Mouse (Mus musculus): ENCODE results near the gene Faap24. TPM values are rescaled to one million over a fixed set of nuclear protein-coding genes. Genes with fewer than 3 reads are reported as not detected.

Faap24 gene
- polyA plus RNA-seq, 1 experiment from 2014 or later, result 10.5 TPM

DNA sequence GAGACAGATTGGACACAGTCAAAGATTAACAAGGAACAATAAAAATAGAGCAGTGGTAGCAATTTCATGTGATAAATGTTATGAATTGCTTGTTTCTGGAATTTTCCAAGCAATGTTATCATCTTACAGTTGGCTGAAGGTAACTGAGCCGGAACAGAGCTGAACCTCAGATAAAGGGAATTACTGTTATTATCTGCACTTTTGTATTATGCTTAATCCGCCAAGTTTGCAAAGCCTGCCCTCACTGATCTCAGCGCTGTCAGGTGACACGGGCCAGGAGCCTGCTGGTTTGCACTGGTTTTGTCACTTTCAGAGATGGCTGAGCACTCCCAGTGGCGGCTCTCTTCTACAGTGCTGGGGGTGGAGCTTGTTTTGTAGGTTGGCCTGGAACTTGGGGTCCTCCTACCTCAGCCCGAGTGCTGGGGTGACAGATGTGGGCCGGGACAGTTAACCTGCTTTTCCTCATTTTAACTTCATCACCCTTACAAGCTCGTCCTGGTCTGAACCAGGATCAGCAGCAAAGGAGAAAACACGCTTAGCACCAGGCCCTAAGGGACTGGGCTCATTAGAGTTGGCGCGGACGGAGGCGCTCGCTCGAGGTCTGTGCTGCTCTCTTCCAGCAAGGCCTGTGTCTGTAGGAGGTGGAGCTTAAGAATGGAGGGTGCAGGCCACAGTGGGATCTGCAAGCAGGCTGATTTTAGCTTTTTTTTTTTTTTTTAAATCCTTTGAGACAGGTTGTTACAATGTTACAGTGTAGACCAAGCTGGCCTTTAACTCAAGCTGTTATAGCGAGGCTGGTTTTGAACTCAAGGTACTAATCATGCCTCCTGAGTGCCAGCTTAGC is 23.3 kb downstream of the Faap24 start:
- H3K36me3 ChIP-seq (ENCODE audit: insufficient read depth, low read length), result no peaks in the 10 kb centered on the region
- no peak for DNase-seq (ENCODE audit: low spot score)
- H3K4me1 ChIP-seq (ENCODE audit: insufficient read depth, low read depth, low read length), result no peaks in the 10 kb centered on the region
- H3K9ac ChIP-seq (replicated peaks; ENCODE audit: low read depth), result no peak overlapping the region
- TF ChIP-seq EP300 (IDR thresholded peaks at IDR 0.05) (no peak), CTCF (IDR thresholded peaks at IDR 0.05) (0 out of 2 replicates have a peak, but pooled peaks have one; percentile 2)
- no peaks in the 10 kb centered on the region for H3K9me3 ChIP-seq (ENCODE audit: low read length)
- 61% methylated on average over 16 of the region's 16 CpGs for WGBS
- no peak overlapping the region for H3K4me2 ChIP-seq (replicated peaks; ENCODE audit: low read depth, low read length)
- H3K27me3 ChIP-seq (replicated peaks; ENCODE audit: insufficient read depth, low read length), result no peaks in the 10 kb centered on the region
- ATAC-seq, result peak; percentile 63
- no peak overlapping the region for H3K4me3 ChIP-seq (ENCODE audit: low read depth, low read length)
- H3K27ac ChIP-seq (ENCODE audit: low read length), result no peak overlapping the region

DNA sequence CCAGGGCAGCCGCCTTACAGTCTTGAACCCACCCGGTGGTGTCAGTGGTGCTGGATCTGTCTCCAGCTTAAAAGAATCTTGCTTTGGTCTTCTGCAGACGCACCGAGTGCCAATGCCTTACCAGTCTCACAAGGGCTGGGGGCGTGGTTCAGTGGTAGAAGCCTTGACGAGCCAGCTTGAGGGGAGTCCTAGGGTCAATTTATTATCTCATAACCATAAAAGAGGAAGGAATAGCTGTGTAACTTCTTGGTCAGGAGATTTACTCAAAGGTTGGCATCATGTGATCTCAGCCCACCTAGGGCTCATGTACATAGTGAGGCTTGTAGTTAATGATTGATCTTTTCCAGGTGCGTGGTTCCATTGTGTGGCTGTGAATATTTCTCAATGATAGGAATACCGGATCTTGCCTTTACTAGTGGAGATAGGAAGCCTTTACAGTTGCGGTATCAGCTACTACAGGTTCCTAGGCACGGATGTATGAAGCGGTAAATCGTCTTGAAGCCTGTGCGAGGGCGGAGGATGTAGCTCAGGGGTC is 24.1 kb downstream of the Faap24 start:
- DNase-seq (ENCODE audit: low spot score) (no peak), ATAC-seq (peak; percentile 33; the same call in 1 of the 2 replicates)
- H3K4me3 ChIP-seq (ENCODE audit: low read depth, low read length), result no peak overlapping the region
- no peaks in the 10 kb centered on the region for H3K9me3 ChIP-seq (ENCODE audit: low read length)
- no peak overlapping the region for H3K27ac ChIP-seq (ENCODE audit: low read length)
- no peak overlapping the region for H3K9ac ChIP-seq (replicated peaks; ENCODE audit: low read depth)
- no peaks in the 10 kb centered on the region for H3K4me1 ChIP-seq (ENCODE audit: insufficient read depth, low read depth, low read length)
- no peaks in the 10 kb centered on the region for H3K36me3 ChIP-seq (ENCODE audit: insufficient read depth, low read length)
- no peaks in the 10 kb centered on the region for H3K27me3 ChIP-seq (replicated peaks; ENCODE audit: insufficient read depth, low read length)
- TF ChIP-seq CTCF (IDR thresholded peaks at IDR 0.05) (no peak), EP300 (IDR thresholded peaks at IDR 0.05) (no peak)
- no peak overlapping the region for H3K4me2 ChIP-seq (replicated peaks; ENCODE audit: low read depth, low read length)
- WGBS, result 71% methylated on average over 14 of the region's 14 CpGs

DNA sequence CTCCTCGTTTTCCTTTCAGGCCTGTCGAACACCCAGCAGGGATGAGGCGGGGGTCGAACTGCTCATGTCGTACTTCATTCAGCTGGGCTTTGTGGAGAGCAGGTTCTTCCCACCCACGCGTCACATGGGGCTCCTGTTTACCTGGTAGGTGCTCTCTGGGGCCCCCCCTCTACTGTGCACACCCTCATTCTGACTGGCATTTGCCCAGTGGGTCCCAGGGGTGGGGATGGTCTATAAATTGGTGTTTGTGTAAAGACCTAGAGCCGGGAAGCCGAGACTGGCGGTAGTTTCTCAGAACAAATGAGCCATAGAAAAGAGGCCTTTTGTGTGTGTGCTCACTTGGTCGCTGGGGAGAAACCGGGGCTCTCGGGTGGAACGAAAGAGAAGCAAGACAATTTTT is 25.5 kb downstream of the Faap24 start:
- Histone ChIP-seq H3K4me3 (ENCODE audit: low read depth, low read length) (no peak overlapping the region), H3K36me3 (ENCODE audit: insufficient read depth, low read length) (no peaks in the 10 kb centered on the region), H3K4me1 (ENCODE audit: insufficient read depth, low read depth, low read length) (no peaks in the 10 kb centered on the region), H3K27me3 (replicated peaks; ENCODE audit: insufficient read depth, low read length) (no peaks in the 10 kb centered on the region), H3K27ac (ENCODE audit: low read length) (no peak overlapping the region), H3K4me2 (replicated peaks; ENCODE audit: low read depth, low read length) (no peak overlapping the region), H3K9ac (replicated peaks; ENCODE audit: low read depth) (no peak overlapping the region), H3K9me3 (ENCODE audit: low read length) (no peaks in the 10 kb centered on the region)
- TF ChIP-seq EP300 (IDR thresholded peaks at IDR 0.05) (no peak), CTCF (IDR thresholded peaks at IDR 0.05) (no peak)
- ATAC-seq (no peak), DNase-seq (ENCODE audit: low spot score) (no peak)
- WGBS, result 75% methylated on average over 14 of the region's 14 CpGs

DNA sequence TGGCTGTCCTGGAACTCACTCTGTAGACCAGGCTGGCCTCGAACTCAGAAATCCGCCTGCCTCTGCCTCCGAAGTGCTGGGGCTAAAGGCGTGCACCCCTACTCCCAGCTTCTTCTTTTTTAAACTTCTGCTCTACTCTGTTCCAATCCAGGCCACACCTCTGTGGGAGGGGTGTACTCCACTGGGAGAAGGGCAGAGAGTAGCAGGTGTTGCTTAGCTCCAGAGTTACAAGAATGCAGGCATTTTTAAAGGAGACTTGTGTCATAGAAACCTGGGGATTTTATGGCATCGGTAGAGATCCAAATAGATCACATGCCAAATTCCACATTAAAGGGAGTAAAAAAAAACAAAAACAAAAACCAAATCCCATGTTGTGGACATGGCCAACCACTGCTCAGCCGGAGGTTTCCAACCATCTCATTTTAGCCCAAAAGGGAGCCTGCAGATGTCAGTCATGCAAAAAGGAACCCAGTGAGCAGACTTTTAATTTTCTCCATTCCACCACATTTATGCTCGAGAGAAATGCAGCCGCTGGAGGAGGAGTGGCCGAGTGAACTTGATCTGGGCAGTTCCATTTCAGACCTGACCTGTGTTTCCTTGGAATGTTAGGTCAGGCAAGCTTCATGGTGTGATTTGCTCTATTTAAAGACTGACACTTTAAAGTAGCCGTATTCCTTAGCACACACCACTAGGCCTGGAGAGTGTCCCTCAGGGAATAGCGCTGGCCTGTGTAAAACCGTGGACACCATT is 31.3 kb downstream of the Faap24 start:
- ATAC-seq (peak; percentile 39; the same call in 1 of the 2 replicates), DNase-seq (ENCODE audit: low spot score) (no peak)
- Histone ChIP-seq H3K9ac (replicated peaks; ENCODE audit: low read depth) (no peak overlapping the region), H3K4me2 (replicated peaks; ENCODE audit: low read depth, low read length) (no peak overlapping the region), H3K9me3 (ENCODE audit: low read length) (no peaks in the 10 kb centered on the region), H3K27ac (ENCODE audit: low read length) (no peak overlapping the region), H3K36me3 (ENCODE audit: insufficient read depth, low read length) (no peaks in the 10 kb centered on the region), H3K27me3 (replicated peaks; ENCODE audit: insufficient read depth, low read length) (no peaks in the 10 kb centered on the region), H3K4me1 (ENCODE audit: insufficient read depth, low read depth, low read length) (peaks cover 3% of the 10 kb centered on the region; the same call in 1 of the 2 replicates), H3K4me3 (ENCODE audit: low read depth, low read length) (no peak overlapping the region)
- TF ChIP-seq CTCF (IDR thresholded peaks at IDR 0.05) (no peak), EP300 (IDR thresholded peaks at IDR 0.05) (no peak)
- 61% methylated on average over 12 of the region's 12 CpGs for WGBS

DNA sequence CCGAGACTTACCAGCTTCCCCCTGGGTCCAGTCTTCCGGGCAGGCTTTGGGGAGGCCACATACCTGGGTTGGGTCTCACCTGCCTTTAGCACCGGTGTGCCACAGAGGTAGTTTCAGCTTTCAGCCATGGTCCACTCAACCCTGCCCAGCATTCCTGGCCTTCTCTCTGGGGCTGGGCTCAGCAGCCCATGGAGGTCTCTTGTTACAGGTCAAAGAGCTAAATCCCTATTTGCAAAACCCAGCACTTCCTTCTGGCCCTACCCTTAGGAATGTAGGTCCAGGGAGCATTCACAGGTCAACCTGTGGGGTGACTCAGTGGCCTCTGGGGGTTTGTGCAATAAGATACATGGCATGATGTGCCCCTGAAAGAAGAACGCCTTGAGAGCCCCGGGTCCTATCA is 33.8 kb downstream of the Faap24 start:
- no peak overlapping the region for H3K27ac ChIP-seq (ENCODE audit: low read length)

DNA sequence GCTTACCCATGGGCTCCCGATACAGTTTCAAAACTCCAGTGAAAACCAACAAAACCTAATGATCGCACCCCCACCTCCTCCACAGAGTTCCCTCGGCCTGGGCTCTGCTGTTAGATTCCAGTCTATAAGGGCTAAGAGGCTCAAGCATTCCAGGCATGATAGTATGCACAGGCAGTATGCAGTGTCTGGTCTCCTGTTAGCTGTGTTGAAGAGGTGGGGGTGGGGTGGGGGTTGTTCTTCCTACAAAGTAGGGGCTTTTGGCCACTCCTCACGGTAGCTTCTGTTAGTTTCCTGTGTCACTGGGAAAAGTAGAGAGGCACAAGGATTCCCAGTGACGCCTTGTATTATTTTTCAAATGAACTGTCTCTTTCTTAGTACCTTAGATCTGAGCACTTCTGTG is 34.4 kb downstream of the Faap24 start:
- TF ChIP-seq CTCF (IDR thresholded peaks at IDR 0.05), result no peak
- TF ChIP-seq EP300 (IDR thresholded peaks at IDR 0.05), result no peak
- Histone ChIP-seq H3K27me3 (replicated peaks; ENCODE audit: insufficient read depth, low read length) (no peaks in the 10 kb centered on the region), H3K4me1 (ENCODE audit: insufficient read depth, low read depth, low read length) (peaks cover 3% of the 10 kb centered on the region; the same call in 1 of the 2 replicates), H3K4me3 (ENCODE audit: low read depth, low read length) (no peak overlapping the region), H3K9ac (replicated peaks; ENCODE audit: low read depth) (no peak overlapping the region), H3K27ac (ENCODE audit: low read length) (no peak overlapping the region), H3K4me2 (replicated peaks; ENCODE audit: low read depth, low read length) (no peak overlapping the region), H3K36me3 (ENCODE audit: insufficient read depth, low read length) (no peaks in the 10 kb centered on the region), H3K9me3 (ENCODE audit: low read length) (no peaks in the 10 kb centered on the region)
- ATAC-seq, result peak; percentile 35; the same call in 1 of the 2 replicates
- 53% methylated on average over 5 of the region's 5 CpGs for WGBS
- DNase-seq (ENCODE audit: low spot score), result no peak

More for the DNA sequence above, 33.8 kb downstream of the Faap24 start:
- no peaks in the 10 kb centered on the region for H3K36me3 ChIP-seq (ENCODE audit: insufficient read depth, low read length)
- H3K4me2 ChIP-seq (replicated peaks; ENCODE audit: low read depth, low read length), result no peak overlapping the region
- no peaks in the 10 kb centered on the region for H3K27me3 ChIP-seq (replicated peaks; ENCODE audit: insufficient read depth, low read length)
- WGBS, result 48% methylated on average over 5 of the region's 5 CpGs
- H3K9me3 ChIP-seq (ENCODE audit: low read length), result no peaks in the 10 kb centered on the region
- DNase-seq (ENCODE audit: low spot score), result no peak
- peak; percentile 69 for ATAC-seq
- H3K4me3 ChIP-seq (ENCODE audit: low read depth, low read length), result no peak overlapping the region
- no peak overlapping the region for H3K9ac ChIP-seq (replicated peaks; ENCODE audit: low read depth)
- no peak for TF ChIP-seq CTCF (IDR thresholded peaks at IDR 0.05)
- no peak for TF ChIP-seq EP300 (IDR thresholded peaks at IDR 0.05)
- peaks cover 3% of the 10 kb centered on the region; the same call in 1 of the 2 replicates for H3K4me1 ChIP-seq (ENCODE audit: insufficient read depth, low read depth, low read length)
